Comparison of ENCODE assay signal across 9 mouse cellular contexts in the genomic region with DNA sequence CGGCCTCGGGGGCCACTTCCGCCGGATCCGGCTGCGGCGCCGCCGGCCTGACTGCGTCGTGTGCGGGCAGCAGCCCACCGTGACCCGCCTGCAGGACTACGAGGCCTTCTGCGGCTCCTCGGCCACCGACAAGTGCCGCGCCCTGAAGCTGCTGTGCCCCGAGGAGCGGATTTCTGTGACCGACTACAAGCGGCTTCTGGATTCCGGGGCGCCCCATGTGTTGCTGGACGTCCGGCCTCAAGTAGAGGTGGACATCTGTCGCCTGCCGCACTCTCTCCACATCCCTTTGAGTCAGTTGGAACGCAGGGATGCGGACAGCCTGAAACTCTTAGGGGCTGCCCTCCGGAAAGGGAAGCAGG. TPM values are rescaled to one million over a fixed set of nuclear protein-coding genes. Genes with fewer than 3 reads are reported as not detected.
A peak's percentile ranks its signal among the peaks of the same experiment; 100 is the strongest.
DNase-seq lines count a peak whose midpoint lies in the region; ATAC-seq and TF ChIP-seq lines count a peak whose summit lies in the region.
"Had no signal": no experiment of that assay in that cellular context is flagged by ENCODE, and none has a peak within 500 bp of the region (broad histone marks: within the 10 kb centered on the region; RNA-seq: fewer than 3 reads in every experiment).

No protein-coding gene starts in this region.

- no peak overlapping the region for H3K27ac ChIP-seq in thymus, adult 2 months (ENCODE audit: control insufficient read depth, insufficient read depth, low read length)
- no peak overlapping the region for H3K27ac ChIP-seq in limb, embryonic 13.5 days
- H3K27ac ChIP-seq in stomach, embryonic 16.5 days (ENCODE audit: low read length), result no peak overlapping the region

- no peak for ATAC-seq in erythroblast, adult 5-6 weeks (replicated peaks; ENCODE audit: low FRiP score, poor library complexity, severe bottlenecking)
- ATAC-seq in limb, embryonic 13.5 days (ENCODE audit: low FRiP score, low read depth), result no peak
- no peak for ATAC-seq in stomach, embryonic 16.5 days (ENCODE audit: insufficient read depth, low FRiP score)

- H3K36me3 ChIP-seq in erythroblast, embryonic 14.5 days (ENCODE audit: control insufficient read depth), result peaks cover 44% of the 10 kb centered on the region
- H3K36me3 ChIP-seq in thymus, adult 2 months (ENCODE audit: control insufficient read depth, insufficient read depth, low read length), result peaks cover 4% of the 10 kb centered on the region
- peaks cover 30% of the 10 kb centered on the region for H3K36me3 ChIP-seq in limb, embryonic 13.5 days
- H3K36me3 ChIP-seq in stomach, embryonic 16.5 days (ENCODE audit: control insufficient read depth, insufficient read depth, low read length), result no peaks in the 10 kb centered on the region; the same call in 1 of the 2 replicates

- no peak for TF ChIP-seq POLR2A in thymus, adult 2 months (IDR thresholded peaks at IDR 0.05; ENCODE audit: control insufficient read depth, extremely low read depth, insufficient read depth, low read length, poor library complexity)

- H3K9me3 ChIP-seq in erythroblast, embryonic 14.5 days (ENCODE audit: control insufficient read depth, low read length), result no peaks in the 10 kb centered on the region
- no peaks in the 10 kb centered on the region for H3K9me3 ChIP-seq in limb, embryonic 13.5 days
- H3K9me3 ChIP-seq in stomach, embryonic 16.5 days (replicated peaks; ENCODE audit: control insufficient read depth, low read length), result no peaks in the 10 kb centered on the region

- peak overlapping the region; percentile 87 for H3K9ac ChIP-seq in limb, embryonic 13.5 days
- H3K9ac ChIP-seq in stomach, embryonic 16.5 days (ENCODE audit: low read length), result peak overlapping the region; percentile 90

- peak overlapping the region; percentile 100 for H3K4me3 ChIP-seq in erythroblast, embryonic 14.5 days (replicated peaks)
- H3K4me3 ChIP-seq in thymus, adult 2 months (ENCODE audit: control insufficient read depth, insufficient read depth, low read length), result peak overlapping the region; percentile 92
- H3K4me3 ChIP-seq in limb, embryonic 13.5 days, result peak overlapping the region; percentile 100
- H3K4me3 ChIP-seq in stomach, embryonic 16.5 days (replicated peaks; ENCODE audit: low read length), result peak overlapping the region; percentile 90

- peak overlapping the region; percentile 99 for H3K4me2 ChIP-seq in limb, embryonic 13.5 days (replicated peaks)
- peak overlapping the region; percentile 97 for H3K4me2 ChIP-seq in stomach, embryonic 16.5 days (ENCODE audit: low read depth, low read length)

- WGBS in thymus, adult 2 months, result 60% methylated on average over 33 of the region's 33 CpGs
- 59% methylated on average over 33 of the region's 33 CpGs for WGBS in limb, embryonic 13.5 days
- WGBS in stomach, embryonic 16.5 days, result 52% methylated on average over 33 of the region's 33 CpGs

- no peaks in the 10 kb centered on the region for H3K27me3 ChIP-seq in erythroblast, embryonic 14.5 days (ENCODE audit: control insufficient read depth)
- H3K27me3 ChIP-seq in thymus, adult 2 months (ENCODE audit: control insufficient read depth, insufficient read depth, low read length), result no peaks in the 10 kb centered on the region
- H3K27me3 ChIP-seq in limb, embryonic 13.5 days, result no peaks in the 10 kb centered on the region
- H3K27me3 ChIP-seq in stomach, embryonic 16.5 days (ENCODE audit: control insufficient read depth, insufficient read depth, low read length), result no peaks in the 10 kb centered on the region

- peaks cover 45% of the 10 kb centered on the region for H3K4me1 ChIP-seq in erythroblast, embryonic 14.5 days (ENCODE audit: control insufficient read depth)
- peaks cover 17% of the 10 kb centered on the region for H3K4me1 ChIP-seq in thymus, adult 2 months (replicated peaks; ENCODE audit: control insufficient read depth, insufficient read depth, low read length)
- H3K4me1 ChIP-seq in limb, embryonic 13.5 days, result peaks cover 34% of the 10 kb centered on the region
- peaks cover 23% of the 10 kb centered on the region for H3K4me1 ChIP-seq in stomach, embryonic 16.5 days (ENCODE audit: control insufficient read depth, insufficient read depth, low read length)

- DNase-seq in thymus, adult 2 months, result peak; percentile 6
- no peak for DNase-seq in thymus, postnatal 4 days
- no peak for DNase-seq in urinary bladder, postnatal 10 days (ENCODE audit: low spot score)
- no peak for DNase-seq in adrenal gland, postnatal 10 days

- no peak for TF ChIP-seq CTCF in thymus, adult 2 months (IDR thresholded peaks at IDR 0.05; ENCODE audit: borderline replicate concordance, control insufficient read depth, extremely low read depth, insufficient read depth, low read length, poor library complexity)

RNA-seq across cellular contexts. Expression of a gene that starts 1.0 kb away (rescaled TPM):
- polyA plus RNA-seq in erythroblast, embryonic 14.5 days (2012), result 0.32 and 0.53 TPM in 2 replicates
- 1.0 and 1.3 TPM in 2 replicates for total RNA-seq in erythroblast, adult 5-6 weeks (2015; ENCODE audit: low replicate concordance)
- 2.4 TPM in 1 of 2 replicates, not detected in the other for total RNA-seq in erythroblast, adult 5-6 weeks (2017; ENCODE audit: low replicate concordance)
- polyA plus RNA-seq in thymus, adult 2 months (2012; rRNA removed), result 27.4 and 44.0 TPM in 2 replicates
- 6.7 and 7.0 TPM in 2 replicates for polyA plus RNA-seq in limb, embryonic 13.5 days (2015; fragmentation: Nextera tagmentation; extraction: Ambion mirVana)
- polyA plus RNA-seq in stomach, embryonic 16.5 days (2015; fragmentation: Nextera tagmentation; extraction: Ambion mirVana), result 2.4 and 3.4 TPM in 2 replicates
- total RNA-seq in adrenal gland, postnatal 10 days (2021), result 10 to 100 TPM; 10.1 to 15.2 TPM

RNA-seq across cellular contexts. Expression of a gene that starts 1.1 kb away (rescaled TPM):
- 8.9 and 9.1 TPM in 2 replicates for polyA plus RNA-seq in erythroblast, embryonic 14.5 days (2012)
- 113 and 131 TPM in 2 replicates for total RNA-seq in erythroblast, adult 5-6 weeks (2015; ENCODE audit: low replicate concordance)
- 37.8 and 105 TPM in 2 replicates for total RNA-seq in erythroblast, adult 5-6 weeks (2017; ENCODE audit: low replicate concordance)
- 29.5 and 33.6 TPM in 2 replicates for polyA plus RNA-seq in thymus, adult 2 months (2012; rRNA removed)
- polyA plus RNA-seq in limb, embryonic 13.5 days (2015; fragmentation: Nextera tagmentation; extraction: Ambion mirVana), result 85.3 and 91.5 TPM in 2 replicates
- polyA plus RNA-seq in stomach, embryonic 16.5 days (2015; fragmentation: Nextera tagmentation; extraction: Ambion mirVana), result 96.2 and 118 TPM in 2 replicates
- total RNA-seq in adrenal gland, postnatal 10 days (2021), result 100 to 1,000 TPM; 102 to 112 TPM

RNA-seq across cellular contexts. Expression of a gene that starts 1.3 kb away (rescaled TPM):
- not detected in 2 replicates for polyA plus RNA-seq in erythroblast, embryonic 14.5 days (2012)
- total RNA-seq in erythroblast, adult 5-6 weeks (2015; ENCODE audit: low replicate concordance), result 15.5 and 30.9 TPM in 2 replicates
- 29.1 and 31.1 TPM in 2 replicates for total RNA-seq in erythroblast, adult 5-6 weeks (2017; ENCODE audit: low replicate concordance)
- polyA plus RNA-seq in thymus, adult 2 months (2012; rRNA removed), result 0.50 and 3.8 TPM in 2 replicates
- 24.5 and 27.1 TPM in 2 replicates for polyA plus RNA-seq in limb, embryonic 13.5 days (2015; fragmentation: Nextera tagmentation; extraction: Ambion mirVana)
- 12.3 and 12.6 TPM in 2 replicates for polyA plus RNA-seq in stomach, embryonic 16.5 days (2015; fragmentation: Nextera tagmentation; extraction: Ambion mirVana)
- 10 to 100 TPM; 21.9 to 24.6 TPM for total RNA-seq in adrenal gland, postnatal 10 days (2021)

RNA-seq across cellular contexts. Expression of a gene that starts 24.5 kb away (rescaled TPM):
- polyA plus RNA-seq in erythroblast, embryonic 14.5 days (2012), result 0.53 and 0.71 TPM in 2 replicates
- 10.6 and 12.7 TPM in 2 replicates for total RNA-seq in erythroblast, adult 5-6 weeks (2015; ENCODE audit: low replicate concordance)
- 0.17 and 5.4 TPM in 2 replicates for total RNA-seq in erythroblast, adult 5-6 weeks (2017; ENCODE audit: low replicate concordance)
- 36.0 and 44.6 TPM in 2 replicates for polyA plus RNA-seq in thymus, adult 2 months (2012; rRNA removed)
- 3.1 and 4.1 TPM in 2 replicates for polyA plus RNA-seq in limb, embryonic 13.5 days (2015; fragmentation: Nextera tagmentation; extraction: Ambion mirVana)
- 1.0 and 1.4 TPM in 2 replicates for polyA plus RNA-seq in stomach, embryonic 16.5 days (2015; fragmentation: Nextera tagmentation; extraction: Ambion mirVana)
- total RNA-seq in adrenal gland, postnatal 10 days (2021), result 10 to 100 TPM; 47.6 to 66.2 TPM

RNA-seq across cellular contexts. Expression of a gene that starts 50.1 kb away (rescaled TPM):
- polyA plus RNA-seq in erythroblast, embryonic 14.5 days (2012), result not detected in 2 replicates
- total RNA-seq in erythroblast, adult 5-6 weeks (2015; ENCODE audit: low replicate concordance), result 0.58 TPM in 1 of 2 replicates, not detected in the other
- total RNA-seq in erythroblast, adult 5-6 weeks (2017; ENCODE audit: low replicate concordance), result not detected in 2 replicates
- polyA plus RNA-seq in thymus, adult 2 months (2012; rRNA removed), result 0.01 and 0.05 TPM in 2 replicates
- 1.3 and 1.8 TPM in 2 replicates for polyA plus RNA-seq in limb, embryonic 13.5 days (2015; fragmentation: Nextera tagmentation; extraction: Ambion mirVana)
- polyA plus RNA-seq in stomach, embryonic 16.5 days (2015; fragmentation: Nextera tagmentation; extraction: Ambion mirVana), result 5.0 and 5.7 TPM in 2 replicates
- total RNA-seq in adrenal gland, postnatal 10 days (2021), result under 1 TPM in 1 of 2 experiments, not detected in 1; 0.06 TPM
- polyA plus RNA-seq: CD4-positive, CD25-positive, alpha-beta regulatory T cell, adult 4 months had no signal
